Mouse (Mus musculus) lung, postnatal 36 days (tissue): ENCODE measurements around the gene 4933424G06Rik.

Experiments used
- DNase-seq: peaks from one replicate; pipeline ENCODE4 v3.0.0; 2022; ENCODE audit warnings: mixed read lengths

Gene 4933424G06Rik

DNA sequence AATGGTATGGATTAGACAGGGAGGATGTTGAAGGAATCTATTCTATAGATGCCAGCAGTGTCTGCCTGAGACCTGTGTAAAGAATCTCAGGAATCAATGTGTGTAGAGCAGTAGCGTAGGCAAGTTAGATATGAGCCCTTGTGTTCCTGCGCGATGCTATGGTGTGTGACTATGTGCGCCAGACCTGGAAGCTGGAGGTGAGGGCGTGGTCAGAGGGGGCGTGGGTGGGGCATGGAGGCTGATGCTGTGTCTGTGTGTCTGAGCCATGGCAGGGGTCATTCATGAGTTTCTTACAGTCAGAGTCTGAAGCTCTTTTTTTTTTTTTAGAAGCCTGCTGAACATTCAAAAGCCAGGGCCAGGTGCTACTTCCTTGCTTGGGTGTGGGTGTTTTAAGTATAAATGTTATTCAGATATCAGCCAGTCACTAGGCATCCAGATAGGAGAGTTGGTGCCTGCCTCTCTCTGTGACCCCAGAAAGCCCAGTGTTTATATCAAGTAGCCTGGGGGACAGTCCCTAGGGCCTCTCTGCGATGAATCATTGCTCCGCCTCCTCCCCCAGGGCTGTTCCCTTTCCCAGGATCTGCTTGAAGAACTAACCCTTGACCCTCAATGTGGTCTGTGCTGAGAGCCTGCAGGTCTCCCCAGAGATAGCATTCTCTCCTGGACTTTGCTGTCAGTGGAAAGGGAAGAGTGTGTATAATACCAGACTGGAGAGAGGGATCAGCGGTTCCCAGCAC, 62.4 kb downstream of the 4933424G06Rik start:
- no peak for DNase-seq

DNA sequence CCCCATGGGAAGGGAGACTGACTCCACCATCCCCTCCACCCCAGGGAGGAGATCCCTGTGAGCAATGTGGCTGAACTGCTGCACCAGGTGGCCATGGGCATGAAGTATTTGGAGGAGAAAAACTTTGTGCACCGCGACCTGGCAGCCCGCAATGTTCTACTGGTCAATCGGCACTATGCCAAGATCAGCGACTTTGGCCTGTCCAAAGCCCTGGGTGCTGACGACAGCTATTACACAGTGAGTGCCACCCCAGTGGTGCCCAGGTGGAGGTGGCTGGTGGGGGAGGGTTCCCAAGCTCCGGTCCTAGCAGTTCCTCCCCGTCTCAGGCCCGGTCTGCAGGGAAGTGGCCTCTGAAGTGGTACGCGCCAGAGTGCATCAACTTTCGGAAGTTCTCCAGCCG, 70.8 kb downstream of the 4933424G06Rik start:
- no peak for DNase-seq

DNA sequence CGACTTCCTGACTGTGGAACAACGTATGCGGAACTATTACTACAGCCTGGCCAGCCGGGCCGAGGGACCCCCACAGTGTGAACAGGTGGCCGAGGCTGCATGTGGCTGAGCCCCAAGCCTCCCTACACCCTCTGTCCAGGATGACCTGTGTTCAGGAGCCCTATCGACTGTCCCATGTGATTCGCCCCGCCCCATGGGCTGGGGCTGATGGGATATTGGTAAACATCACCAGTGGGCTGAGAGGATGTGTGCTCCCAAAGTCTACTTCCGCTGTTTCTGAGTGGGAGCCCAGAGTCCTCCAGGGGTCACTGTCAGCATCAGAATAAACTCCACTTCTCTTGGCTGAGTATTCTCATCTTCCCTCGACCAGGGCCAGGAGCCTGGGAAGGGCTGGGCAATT, 72.5 kb downstream of the 4933424G06Rik start:
- no peak for DNase-seq

DNA sequence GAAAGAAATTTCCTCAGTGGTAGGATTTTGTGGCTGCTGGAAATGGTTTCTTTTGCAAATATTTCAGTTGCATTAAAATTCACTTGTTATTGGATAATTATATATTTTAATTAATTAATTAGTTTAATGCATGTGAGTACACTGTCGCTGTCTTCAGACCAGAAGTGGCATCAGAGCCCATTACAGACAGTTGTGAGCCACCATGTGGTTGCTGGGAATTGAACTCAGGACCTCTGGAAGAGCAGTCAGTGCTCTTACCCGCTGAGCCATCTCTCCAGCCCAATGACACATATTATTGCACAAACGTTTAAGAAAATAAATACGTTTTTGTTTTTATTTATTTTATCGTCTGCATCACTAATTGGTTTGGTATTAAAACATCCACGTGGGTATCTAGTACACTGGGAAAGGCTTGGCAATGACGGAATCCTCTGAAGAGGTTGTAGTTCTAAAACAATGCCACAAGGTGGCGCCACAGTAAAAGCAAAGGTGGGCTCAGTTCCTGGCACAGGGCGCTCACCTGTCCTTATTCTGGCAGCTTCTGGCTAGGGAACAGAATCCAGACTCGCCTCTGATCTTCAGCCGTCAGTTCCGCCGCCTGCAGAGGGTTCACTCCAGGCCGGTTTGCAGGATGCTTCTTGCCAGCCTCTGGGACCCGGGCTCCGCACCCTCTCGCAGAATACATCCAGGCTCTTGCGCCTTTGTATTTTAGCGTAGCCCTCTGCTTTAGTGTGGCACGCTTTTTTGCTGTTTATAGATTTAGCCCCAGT, 74.6 kb downstream of the 4933424G06Rik start:
- peak; percentile 81 for DNase-seq

DNA sequence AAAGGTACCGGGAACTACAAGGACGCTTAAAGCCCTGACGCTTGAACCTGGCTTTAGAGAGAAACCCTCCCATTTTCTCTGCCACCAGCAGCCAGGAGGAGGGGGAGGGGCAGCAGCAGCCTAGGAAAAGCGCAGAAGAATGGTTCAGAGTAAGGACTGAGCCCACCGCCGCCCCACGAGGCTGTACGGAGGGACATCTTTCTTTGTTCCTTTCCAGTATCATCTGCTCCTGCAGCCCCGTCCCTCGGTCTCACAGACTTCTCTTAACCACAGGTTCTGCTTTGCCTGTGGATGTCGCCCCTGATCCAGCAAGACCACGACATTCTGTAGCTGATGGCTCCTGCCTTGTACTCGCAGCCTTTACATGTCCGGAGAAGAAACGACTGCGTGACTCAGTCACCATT, 75.3 kb downstream of the 4933424G06Rik start:
- DNase-seq = peak; percentile 21

DNA sequence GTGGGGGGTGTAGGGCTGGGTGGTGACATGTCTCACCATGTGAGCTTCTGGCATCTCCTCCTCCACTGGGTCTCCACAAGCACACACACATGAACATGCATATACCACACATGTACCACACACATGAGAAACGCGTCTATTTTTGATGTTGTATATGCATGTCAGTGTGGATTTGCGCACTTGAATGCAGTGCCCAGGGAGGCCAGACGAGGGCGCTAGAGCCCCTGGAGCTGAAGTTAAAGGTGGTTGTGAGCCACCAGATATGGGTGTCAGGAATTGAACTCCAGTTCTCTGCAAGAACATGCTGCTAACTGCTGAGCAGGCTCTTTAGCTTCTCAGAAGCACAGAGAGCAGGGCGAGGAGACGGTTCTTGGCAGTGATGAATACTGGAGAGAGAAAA, 76.4 kb downstream of the 4933424G06Rik start:
- DNase-seq = no peak

DNA sequence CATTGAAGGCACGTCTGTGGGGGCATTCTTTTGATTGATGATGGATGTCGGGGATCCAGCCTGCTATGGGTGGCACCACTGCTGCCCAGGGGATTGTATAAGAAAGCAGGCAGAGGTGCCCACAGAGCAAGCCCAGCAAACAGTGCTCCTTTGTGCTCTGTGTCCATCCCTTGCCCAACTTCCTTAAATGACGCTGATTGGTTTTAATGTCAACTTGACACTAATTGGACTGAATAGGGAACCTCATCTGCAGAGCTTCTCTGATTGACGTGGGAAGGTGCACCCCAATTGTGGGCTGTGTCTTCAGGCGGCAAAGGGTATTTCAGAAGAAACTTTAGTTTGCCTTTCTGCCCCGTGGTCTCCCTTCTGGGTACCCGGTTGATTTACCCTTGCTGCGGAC, 79.5 kb downstream of the 4933424G06Rik start:
- no peak for DNase-seq

DNA sequence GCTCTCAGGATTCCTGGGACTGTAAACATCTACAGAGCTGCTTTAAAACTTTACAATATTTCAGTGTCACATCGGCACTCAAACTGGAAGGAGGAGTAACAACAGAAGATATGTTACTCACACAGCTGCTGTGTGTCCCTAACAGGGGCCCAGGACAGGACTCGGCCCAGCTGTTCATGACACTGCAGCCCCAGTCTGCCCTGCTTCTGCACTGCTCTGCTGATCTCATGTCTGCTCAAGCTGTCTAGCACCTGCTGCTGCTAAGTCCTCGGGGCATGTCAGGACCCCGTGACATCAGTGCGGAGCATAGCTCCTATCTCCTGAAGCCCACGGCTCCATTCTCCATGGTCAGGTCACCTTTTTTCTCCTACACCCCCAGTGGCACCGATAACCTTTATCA, 86.8 kb downstream of the 4933424G06Rik start:
- no peak for DNase-seq

DNA sequence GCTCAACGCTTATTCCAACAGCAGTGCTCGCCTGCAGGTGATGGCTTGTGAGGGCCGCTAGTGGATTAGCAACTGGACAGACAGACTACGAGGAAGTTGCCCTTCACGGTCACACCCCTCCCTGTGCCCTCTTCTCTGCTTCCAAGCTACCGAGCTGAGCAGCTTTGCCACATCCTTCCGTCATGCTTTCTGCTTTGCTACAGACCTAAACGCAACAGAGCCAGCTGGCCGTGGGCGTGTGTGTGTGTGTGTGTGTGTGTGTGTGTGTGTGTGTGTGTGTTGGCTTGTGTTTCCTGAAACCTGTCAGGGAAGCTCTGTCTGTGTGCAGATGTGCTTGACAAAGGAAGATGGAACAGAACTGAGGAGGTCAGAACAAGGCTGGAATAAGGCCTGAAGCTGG, 87.5 kb downstream of the 4933424G06Rik start:
- peak; percentile 21 for DNase-seq

DNA sequence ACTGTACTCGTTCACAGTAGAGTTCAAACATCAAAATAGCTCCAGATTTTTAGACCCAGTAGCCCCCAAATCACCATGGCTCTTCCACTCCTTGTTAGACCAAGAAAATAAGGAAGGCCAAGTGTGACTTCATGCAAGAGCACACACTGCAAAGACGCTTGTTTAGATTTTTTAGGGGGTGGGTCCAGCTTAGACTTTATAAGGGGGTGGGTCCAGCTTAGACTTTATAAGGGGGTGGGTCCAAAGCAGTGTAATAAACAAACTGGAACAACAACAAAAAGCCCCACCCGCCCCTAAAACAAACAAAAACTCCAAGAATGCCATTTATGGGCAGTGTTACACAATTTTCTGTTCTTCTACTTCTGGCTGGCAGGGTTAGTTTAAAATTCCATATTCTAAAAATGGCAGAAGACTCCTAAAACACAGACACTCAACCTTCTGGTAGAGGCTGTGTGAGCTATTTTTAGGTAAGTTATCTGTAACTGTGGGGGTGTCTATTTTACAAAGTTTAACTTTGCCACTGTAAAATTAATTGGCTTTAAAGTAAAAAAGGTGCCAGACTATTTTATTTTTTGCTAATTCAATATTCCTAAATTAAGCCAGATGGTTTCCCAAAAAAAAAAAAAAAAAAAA, 90.5 kb downstream of the 4933424G06Rik start:
- DNase-seq = no peak

DNA sequence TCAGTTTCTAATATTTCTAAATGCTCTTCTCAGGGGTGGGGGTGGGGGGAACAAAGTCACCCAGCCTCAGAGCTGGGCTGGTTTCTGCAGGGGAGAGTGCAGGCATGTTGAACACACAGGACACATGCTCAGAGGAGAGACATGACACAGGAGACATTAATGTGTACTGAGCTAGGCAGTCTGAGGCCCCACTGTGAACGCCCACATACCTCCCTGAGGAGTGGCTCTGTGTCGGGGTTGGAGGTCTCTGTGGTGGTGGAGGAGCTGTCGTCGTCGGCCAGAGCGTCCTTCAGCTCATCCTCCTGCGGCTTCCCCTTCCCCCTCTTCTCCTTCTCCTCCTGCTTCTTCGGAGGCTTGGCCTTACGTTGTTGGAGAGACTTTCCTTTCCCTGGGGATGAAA, 94.3 kb downstream of the 4933424G06Rik start:
- no peak for DNase-seq

DNA sequence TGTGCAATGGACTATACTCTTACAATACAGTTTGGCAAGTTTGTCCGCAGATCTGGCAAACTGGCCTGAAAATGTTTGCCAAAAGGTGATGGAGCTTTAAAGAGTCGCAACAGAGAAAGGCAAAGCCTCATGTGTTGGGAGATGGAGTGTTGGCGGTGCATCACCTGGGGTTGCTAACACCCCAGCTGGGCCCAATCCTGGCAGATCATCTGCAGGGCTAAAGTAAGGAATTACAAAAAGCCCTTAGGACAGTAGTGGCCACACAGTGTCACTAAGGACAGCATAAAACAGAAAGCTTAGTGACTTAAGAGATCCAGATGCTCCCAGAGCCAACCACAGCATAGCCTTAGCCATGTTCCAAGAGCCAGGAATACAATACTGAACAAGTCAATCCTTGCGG, 94.9 kb downstream of the 4933424G06Rik start:
- no peak for DNase-seq

DNA sequence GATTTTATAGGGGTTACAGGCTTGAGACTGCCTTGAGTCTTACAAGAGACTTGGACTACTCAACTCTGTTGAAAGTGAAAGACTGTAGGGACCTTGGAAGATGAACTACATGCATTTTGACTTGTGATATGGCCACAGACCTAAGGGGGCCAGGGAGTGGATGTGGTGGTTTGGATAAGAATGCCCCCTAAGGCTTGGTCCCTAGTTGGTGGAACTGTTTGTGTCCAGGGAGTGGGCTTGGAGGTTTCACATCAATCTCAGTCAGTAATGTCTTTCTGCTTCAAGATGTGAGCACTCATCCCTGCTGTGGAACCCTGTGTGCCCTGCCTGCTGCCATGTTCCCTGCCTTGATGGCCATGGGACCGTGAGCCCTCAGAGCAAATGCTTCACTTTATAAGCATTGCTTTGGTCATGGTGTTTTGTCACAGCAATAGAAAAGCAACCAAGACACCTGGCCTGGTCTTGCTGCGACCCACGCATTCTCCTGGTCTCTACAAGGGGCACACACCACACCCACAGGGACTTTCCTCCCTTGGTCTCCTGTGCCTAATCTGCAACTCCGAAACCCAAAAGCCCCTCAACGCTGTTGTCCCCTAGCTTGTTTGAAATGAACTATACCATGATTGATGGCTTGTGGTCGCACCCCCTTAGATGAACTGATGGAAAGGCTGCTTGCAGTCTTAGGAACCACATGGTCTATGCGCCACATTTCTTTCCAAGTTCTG, 96.4 kb downstream of the 4933424G06Rik start:
- DNase-seq = no peak

DNA sequence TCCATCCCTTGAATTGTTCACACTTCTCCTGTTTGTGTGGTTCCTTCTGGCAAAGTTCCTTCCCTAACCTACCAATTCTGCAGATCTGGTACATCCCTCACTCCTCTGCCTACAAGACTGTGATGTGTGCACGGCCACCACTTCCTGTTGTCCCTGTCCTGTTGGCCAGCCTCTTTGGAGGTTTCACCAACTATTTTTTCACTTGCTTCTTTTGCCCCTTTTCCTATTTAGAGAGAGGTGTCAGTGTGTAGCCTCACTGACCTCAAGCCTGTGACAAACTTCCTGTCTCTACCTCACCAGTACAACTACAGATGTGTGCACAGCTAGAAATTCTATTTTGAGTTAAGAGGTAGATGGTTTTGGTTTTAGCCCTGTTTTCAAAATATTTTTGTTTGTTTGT, 97.1 kb downstream of the 4933424G06Rik start:
- DNase-seq = no peak
